Mouse (Mus musculus): ENCODE data around the gene 4932429P05Rik.

4932429P05Rik gene

GRCm38 (mm10) chrX:89751968-89752367 lies at the start of gene 4932429P05Rik:
TSS of gene 4932429P05Rik (plus strand) at chrX:89752268.
- in situ Hi-C loops (cut with MboI, MseI): no loop called here
